Mouse (Mus musculus) embryo, embryonic 11.5 days (tissue): ENCODE measurements around the gene Pip4k2a.

Experiments
- DNase-seq: peaks from one replicate; pipeline ENCODE4 v3.0.0-alpha.2; 2012; ENCODE audit warnings: low read depth, low spot score

Gene Pip4k2a

GRCm38 (mm10) chr2:18979675-18980074, 18.3 kb downstream of the Pip4k2a start:
- no peak for DNase-seq

GRCm38 (mm10) chr2:18979046-18979445, 18.9 kb downstream of the Pip4k2a start:
- DNase-seq: no peak

DNA sequence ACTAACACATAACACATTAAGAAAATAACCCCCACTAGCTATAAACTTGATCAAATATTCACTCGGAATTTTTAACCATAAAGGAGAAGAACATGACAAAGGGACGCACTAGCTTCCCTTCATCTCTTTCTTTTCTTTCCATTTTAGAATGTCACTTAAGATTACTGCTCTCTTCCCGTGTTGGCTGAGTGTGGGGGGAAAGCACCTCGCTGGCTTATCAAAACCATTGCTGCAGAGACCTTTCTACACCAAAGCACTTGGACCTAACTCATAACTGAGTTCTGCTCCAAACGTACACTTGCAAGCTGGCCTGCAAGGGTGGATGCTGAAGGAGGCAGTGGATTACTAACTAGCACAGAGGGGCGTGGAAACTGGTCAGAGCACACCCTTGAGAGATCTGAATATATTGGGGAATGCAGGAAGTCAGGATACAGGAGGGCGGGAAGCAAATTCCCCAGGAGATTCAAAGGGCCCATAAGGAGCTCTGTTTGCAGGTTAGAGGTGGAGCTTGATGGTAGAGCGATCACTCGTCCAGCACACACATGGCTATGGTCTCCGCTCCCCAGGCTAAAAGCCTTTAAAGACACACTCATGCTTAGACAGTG, 20.6 kb downstream of the Pip4k2a start:
- DNase-seq: no peak

- DNase-seq: no peak
Observed at GRCm38 (mm10) chr2:18976175-18976574, 21.8 kb downstream of the Pip4k2a start.

DNA sequence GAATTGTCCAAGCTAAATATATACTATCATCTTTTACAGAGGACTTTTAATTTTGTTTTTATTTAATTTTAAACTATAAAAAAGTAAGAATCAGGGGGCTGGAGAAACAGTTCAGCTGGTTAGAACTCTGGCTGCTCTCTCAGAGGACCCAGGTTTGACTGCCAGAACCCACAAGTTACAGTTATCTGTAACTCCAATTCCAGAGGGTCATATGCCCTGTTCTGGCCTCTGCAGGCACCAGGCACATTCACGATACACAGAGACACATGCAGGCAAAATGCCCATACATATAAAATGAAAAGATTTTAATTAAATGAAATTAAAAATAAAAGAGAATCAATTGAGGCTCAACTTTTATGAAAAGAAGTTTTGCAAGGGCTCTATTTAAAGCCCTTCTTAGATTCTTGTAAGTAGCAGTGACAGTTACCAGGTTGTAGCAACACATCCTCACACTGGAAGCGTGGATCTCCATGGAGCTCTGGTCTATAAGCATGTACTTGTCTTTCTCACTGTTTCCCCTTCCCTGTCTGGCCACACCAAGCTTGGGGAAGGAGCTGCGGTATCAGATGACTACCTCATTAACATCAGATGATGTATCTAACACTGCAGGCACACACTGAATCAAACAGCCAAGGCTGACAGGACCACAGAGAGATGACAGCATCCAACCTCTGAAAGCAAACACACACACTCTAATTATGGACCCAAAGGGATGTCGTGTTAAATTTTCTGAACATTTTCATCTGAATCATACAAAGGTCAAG, 22.9 kb downstream of the Pip4k2a start:
- no peak for DNase-seq

- DNase-seq: no peak
Observed at GRCm38 (mm10) chr2:18971564-18971963, 26.4 kb downstream of the Pip4k2a start.

DNA sequence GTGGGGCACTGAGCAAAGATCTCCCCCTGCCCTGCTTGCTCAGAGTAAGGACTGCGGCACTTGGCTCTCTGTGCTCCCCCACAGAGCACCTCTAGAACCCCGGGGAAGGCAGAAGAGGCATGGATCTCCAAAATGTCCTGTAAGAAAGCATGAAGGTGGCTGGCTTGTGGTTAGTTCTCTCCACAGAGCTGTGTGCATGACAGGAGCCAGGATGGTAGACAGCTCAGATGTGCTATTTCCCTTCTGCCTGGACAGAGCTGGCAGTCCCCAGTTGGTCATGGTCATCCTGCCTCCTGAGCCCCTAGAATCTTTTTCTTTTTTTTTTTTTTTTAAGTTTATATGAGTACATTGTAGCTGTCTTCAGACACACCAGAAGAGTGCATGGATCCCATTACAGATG, 27.5 kb downstream of the Pip4k2a start:
- no peak for DNase-seq

GRCm38 (mm10) chr2:18969066-18969681, 28.8 kb downstream of the Pip4k2a start:
- DNase-seq: no peak

DNA sequence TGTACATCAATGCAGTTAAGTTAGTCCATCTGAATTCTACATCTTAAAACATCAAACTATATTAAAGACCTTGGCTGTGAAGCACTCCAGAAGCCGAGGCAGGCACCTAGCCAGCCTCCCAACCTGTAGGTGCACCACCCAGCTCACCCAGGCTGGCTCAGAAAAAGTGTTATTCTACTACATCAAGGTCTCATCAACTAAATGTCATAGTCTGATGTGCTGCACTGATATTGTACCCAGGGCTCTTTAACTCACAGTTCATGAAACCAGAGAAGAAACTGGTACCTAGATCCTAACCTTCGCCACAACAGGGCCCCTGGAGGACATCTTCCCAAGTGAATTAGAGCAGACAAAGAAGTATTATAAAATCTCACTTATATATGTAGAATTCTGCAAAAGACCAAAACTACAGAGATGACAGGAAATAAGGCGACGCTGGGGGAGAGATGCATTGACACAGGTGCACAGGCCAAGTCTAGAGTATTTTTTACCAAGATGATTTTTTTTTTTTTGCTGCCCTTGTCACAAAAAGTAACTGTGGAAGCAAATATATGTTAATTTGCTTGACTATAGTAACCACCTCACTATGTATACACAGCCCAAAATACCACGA, 30.4 kb downstream of the Pip4k2a start:
- no peak for DNase-seq

DNA sequence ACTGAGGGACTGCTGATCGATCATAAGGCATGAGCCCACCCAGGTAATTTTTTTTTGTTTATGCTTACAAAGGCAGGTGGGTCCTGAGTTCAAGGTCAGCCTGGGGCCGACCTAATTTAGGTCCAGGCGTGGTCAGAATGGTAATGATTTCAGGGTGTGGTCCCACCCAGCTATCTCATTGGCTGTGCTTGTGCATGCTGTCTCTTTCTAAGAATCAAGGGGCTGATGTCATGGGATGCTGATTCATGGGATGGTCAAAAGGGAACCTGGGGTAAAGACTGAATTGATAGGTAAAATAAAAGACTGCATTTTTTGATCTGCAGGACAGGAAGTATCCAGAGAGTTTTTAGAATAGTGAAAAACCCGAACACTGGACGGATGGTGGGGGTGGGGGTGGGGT, 31.4 kb downstream of the Pip4k2a start:
- DNase-seq: no peak

DNA sequence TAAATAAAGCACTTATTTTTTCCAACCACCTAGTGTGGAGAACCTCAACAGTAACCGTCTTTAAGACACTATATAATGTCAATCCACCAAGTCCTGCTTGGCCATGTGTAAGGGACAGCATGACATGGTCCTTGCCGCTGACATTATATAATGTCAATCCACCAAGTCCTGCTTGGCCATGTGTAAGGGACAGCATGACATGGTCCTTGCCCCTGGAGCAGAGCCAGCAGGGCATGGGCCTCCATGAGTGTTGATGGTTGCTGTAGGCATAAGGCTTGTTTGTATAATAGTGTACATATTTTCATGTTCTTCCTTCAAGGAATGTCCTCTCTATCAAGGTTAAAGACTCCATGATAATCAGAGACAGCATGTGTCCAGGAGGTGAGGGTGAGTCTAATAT, 32.0 kb downstream of the Pip4k2a start:
- DNase-seq: no peak

DNA sequence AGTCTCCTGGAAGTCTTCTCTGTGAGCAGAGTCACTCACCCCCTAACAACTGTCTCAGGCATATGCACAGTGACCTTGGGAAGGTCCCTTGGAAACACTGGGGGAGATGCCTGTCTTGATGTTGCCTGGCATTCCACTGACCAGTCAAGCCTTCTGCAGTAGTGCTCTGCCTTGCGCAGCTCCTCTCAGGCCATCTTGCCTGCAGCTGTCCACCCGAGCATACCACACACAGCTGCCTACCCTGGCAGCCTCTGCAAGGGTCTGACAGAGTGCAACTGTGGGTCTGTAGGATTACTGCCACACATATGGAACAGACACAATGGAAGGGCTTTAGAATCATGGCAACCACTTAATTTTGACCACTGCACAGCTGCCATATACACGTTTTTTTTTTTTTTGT, 32.8 kb downstream of the Pip4k2a start:
- no peak for DNase-seq

DNA sequence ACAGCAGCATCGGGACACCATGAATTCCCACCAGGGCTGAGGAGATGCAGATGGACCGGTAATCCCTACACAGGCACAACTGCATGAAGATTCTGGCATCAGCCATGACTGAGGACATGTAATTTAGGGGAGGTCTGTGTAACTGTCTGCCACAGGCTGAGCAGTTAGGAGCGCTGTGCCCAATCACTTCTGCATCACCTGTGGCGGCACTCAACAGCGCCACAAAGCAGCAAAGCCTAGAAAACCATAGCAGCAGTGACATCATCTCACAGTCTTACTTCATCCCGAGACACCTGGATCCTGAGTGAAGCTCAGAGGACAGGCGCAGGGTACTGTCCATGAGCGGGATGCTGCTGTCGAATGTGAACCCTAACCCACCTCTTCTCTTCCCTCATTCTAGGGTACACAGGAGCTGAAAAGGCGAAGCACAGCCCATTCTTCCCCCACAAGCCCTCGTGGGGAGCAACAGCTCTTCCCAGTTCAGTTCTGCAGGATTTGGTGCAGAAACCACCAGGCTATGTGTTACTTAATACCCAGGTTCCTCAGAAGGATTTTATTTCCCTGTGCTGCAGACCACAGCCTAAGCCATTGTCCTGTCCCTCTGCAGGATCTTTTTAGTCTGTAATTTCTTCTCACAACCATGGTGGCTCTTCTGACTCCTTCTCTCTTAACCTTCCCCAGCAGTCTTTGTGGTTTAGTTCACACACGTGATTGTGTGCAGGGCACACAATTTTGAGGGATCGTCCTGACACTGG, 34.5 kb downstream of the Pip4k2a start:
- no peak for DNase-seq

GRCm38 (mm10) chr2:18962502-18962901, 35.4 kb downstream of the Pip4k2a start:
- DNase-seq: no peak

- DNase-seq: peak; percentile 13
Observed at GRCm38 (mm10) chr2:18960376-18960973, 37.5 kb downstream of the Pip4k2a start.

DNA sequence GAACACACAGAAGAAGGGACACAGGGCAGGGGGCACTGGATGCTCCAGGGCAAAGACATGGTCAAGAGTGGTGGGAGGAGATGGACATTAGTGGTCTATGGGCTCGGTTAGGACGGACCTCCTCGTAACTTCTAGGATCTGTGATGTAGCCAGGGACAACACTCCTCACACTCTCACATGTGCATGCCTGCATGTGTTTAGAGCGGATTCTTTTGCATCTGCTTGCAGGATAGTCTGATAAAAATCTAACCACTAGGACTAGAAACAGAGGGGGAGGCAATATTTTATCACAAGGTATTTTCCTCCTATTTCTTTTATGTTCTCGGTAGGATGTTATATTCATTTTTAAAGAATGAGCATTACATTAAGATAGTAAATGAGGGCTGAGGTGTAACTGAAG, 38.4 kb downstream of the Pip4k2a start:
- no peak for DNase-seq

GRCm38 (mm10) chr2:18959008-18959407, 38.9 kb downstream of the Pip4k2a start:
- no peak for DNase-seq

DNA sequence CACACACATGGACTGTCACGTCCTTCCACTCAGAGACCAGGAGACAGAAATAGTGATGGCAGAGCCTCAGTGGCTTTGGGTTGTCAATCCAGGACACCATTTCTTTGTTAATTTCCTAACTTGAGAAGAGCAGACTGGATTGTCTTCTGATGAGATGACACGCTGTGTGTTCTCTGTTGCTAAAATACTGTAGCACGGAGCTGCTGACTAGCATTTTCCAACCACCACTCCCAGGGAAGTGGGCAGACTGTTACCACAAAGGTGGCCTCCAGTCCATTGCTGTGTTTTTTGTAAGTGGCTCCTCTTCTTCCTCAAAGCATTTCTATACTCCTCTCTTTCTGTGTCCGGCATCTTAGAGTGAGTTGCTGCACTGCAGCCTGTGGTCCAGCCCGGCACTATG, 39.4 kb downstream of the Pip4k2a start:
- DNase-seq: no peak

DNA sequence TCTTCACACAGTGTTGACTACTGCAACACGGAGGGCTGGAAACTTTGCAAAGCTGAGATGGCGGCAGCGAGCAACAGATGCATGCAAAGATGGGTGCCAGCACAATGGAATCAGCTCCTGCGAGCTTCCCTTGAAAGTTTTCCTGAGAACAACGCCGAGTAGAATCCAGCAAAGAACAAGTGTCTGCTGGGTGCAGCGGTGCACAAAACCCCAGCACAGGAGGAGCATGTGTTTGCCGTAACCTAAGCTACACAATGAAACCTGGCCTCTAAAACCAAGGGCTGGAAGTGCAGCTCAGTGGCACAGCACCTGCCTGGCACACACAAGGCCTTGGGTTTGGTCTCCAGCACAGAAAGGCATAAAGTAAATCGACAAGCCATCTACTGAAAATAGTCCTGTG, 39.9 kb downstream of the Pip4k2a start:
- DNase-seq: no peak

DNA sequence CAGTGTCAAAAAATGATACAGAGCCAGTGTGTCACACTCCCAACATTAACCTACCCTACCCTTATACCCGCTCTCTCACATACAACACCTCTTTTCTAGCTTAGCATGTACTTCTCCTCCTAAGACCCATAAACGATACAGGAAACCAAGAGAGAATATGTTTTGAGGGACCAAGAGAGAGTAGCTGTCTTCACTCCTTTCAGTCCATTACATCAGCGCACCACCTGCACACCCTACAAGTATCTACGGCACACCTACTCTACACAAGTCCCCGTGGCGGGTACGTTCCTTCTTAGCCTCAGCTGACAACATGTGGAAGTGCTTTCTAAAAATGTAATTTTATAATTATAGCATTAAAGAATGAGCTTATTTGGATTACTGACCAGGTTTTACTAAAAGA, 40.5 kb downstream of the Pip4k2a start:
- no peak for DNase-seq

GRCm38 (mm10) chr2:18956945-18957344, 41.0 kb downstream of the Pip4k2a start:
- no peak for DNase-seq
